ENCODE assay signal across 27 mouse cellular contexts in genomic region chr6:41582189-41582588, GRCm38 (mm10). TPM values are rescaled to one million over a fixed set of nuclear protein-coding genes. Genes with fewer than 3 reads are reported as not detected.
DNase-seq lines count a peak whose midpoint lies in the region; ATAC-seq and TF ChIP-seq lines count a peak whose summit lies in the region.
"Had no signal": no experiment of that assay in that cellular context is flagged by ENCODE, and none has a peak within 500 bp of the region (broad histone marks: within the 10 kb centered on the region; RNA-seq: fewer than 3 reads in every experiment).

No protein-coding gene starts in this region.

- H3K79me2 ChIP-seq in C2C12 (ENCODE audit: control insufficient read depth, insufficient read depth) = no peaks in the 10 kb centered on the region
- no peaks in the 10 kb centered on the region for H3K79me2 ChIP-seq in myocyte (ENCODE audit: control insufficient read depth, insufficient read depth)

- WGBS in forebrain, embryonic 12.5 days = 85% methylated on average over 1 of the region's 1 CpGs

- no peaks in the 10 kb centered on the region for H3K4me1 ChIP-seq in forebrain, embryonic 12.5 days

- no peak overlapping the region for H3K4me2 ChIP-seq in myocyte (ENCODE audit: low read depth)
- H3K4me2 ChIP-seq in forebrain, embryonic 12.5 days = no peak overlapping the region

- DNase-seq in 3T3-L1 (ENCODE audit: low read depth, low spot score) = peak; percentile 73
- DNase-seq in Muller cell, postnatal 12 days (ENCODE audit: inconsistent ontology term) = peak; percentile 43
- no peak for DNase-seq in kidney, adult 11 months
- DNase-seq in adrenal gland, postnatal 14 days = no peak
- no peak for DNase-seq in adrenal gland, postnatal 10 days
- DNase-seq: adrenal gland, adult 2 months; adrenal gland, adult 8-10 months; adrenal gland, postnatal 25 days; adrenal gland, postnatal 36 days; B cell, adult 2 months; cerebellum, adult 11 months; cerebellum, adult 11-12 months; cerebellum, adult 18-20 months; cerebellum, adult 2 months; cerebellum, adult 8-10 months; cerebellum, adult 9-10 months; cerebellum, adult 9-11 months had no signal

- no peak for TF ChIP-seq CTCF in C2C12 (IDR thresholded peaks at IDR 0.05; ENCODE audit: control insufficient read depth, insufficient read depth, insufficient read length)

- no peaks in the 10 kb centered on the region for H3K36me3 ChIP-seq in C2C12 (ENCODE audit: control insufficient read depth, insufficient read depth)
- H3K36me3 ChIP-seq in myocyte (ENCODE audit: control insufficient read depth, insufficient read depth) = no peaks in the 10 kb centered on the region
- H3K36me3 ChIP-seq in forebrain, embryonic 12.5 days (replicated peaks) = no peaks in the 10 kb centered on the region
- H3K36me3 ChIP-seq: G1E had no signal

- no peaks in the 10 kb centered on the region for H3K27me3 ChIP-seq in C2C12 (ENCODE audit: control insufficient read depth, insufficient read depth, insufficient read length)
- H3K27me3 ChIP-seq in myocyte (ENCODE audit: control insufficient read depth, insufficient read depth, insufficient read length) = no peaks in the 10 kb centered on the region
- H3K27me3 ChIP-seq in forebrain, embryonic 12.5 days = 0 out of 2 replicates have a peak, but pooled peaks cover 2% of the 10 kb centered on the region
- H3K27me3 ChIP-seq: CH12.LX, Patski had no signal

- no peak overlapping the region for H3K9ac ChIP-seq in forebrain, embryonic 12.5 days

- TF ChIP-seq POLR2A in myocyte (IDR thresholded peaks at IDR 0.05; ENCODE audit: insufficient read length, low read depth) = no peak

- H3K4me3 ChIP-seq in C2C12 (ENCODE audit: insufficient read depth, poor library complexity, severe bottlenecking) (no peak overlapping the region), myocyte (no peak overlapping the region)
- no peak overlapping the region for H3K4me3 ChIP-seq in forebrain, embryonic 12.5 days (replicated peaks)

- H3K79me3 ChIP-seq in C2C12 (ENCODE audit: low read depth) = no peaks in the 10 kb centered on the region

- H3K9me3 ChIP-seq in forebrain, embryonic 12.5 days = no peaks in the 10 kb centered on the region
- H3K9me3 ChIP-seq: G1E had no signal

- H3ac ChIP-seq in C2C12 (ENCODE audit: control insufficient read depth, insufficient read length, low read depth) (no peak overlapping the region), myocyte (ENCODE audit: control insufficient read depth, insufficient read length) (no peak overlapping the region)

- ATAC-seq in forebrain, embryonic 12.5 days (ENCODE audit: low FRiP score) = no peak
- ATAC-seq: activated CD4-positive, CD25-positive, alpha-beta regulatory T cell, adult 4 months; CD4-positive, CD25-positive, alpha-beta regulatory T cell, adult 4 months; Patski had no signal

- H3K27ac ChIP-seq in forebrain, embryonic 12.5 days = no peak overlapping the region

TF ChIP-seq in C2C12, 6 proteins besides CTCF, POLR2A, EP300 and RAD21:
- TF ChIP-seq MAX (IDR thresholded peaks at IDR 0.05) = no peak
- TF ChIP-seq CEBPB (IDR thresholded peaks at IDR 0.05; ENCODE audit: low read depth) = peak; percentile 17
TF ChIP-seq in C2C12: peak in this region for 1.

TF ChIP-seq in myocyte, 11 proteins besides CTCF, POLR2A, EP300 and RAD21:
- no peak for TF ChIP-seq POLR2AphosphoS2 (IDR thresholded peaks at IDR 0.05; ENCODE audit: insufficient read length, low read depth)
- no peak for TF ChIP-seq TCF3 (IDR thresholded peaks at IDR 0.05; ENCODE audit: insufficient read length, low read depth)
- 0 out of 2 replicates have a peak, but pooled peaks have one; percentile 51 for TF ChIP-seq CEBPB (IDR thresholded peaks at IDR 0.05; ENCODE audit: insufficient read depth, poor library complexity, severe bottlenecking)
- TF ChIP-seq USF1 (IDR thresholded peaks at IDR 0.05; ENCODE audit: low read depth) = no peak

RNA-seq across cellular contexts. Expression of gene Ephb6, which starts 23.1 kb away (rescaled TPM):
- 13.0 TPM for polyA plus RNA-seq in C2C12 (2012; fragmentation: generic; extraction: Trizol)
- polyA plus RNA-seq in myocyte (2012; fragmentation: generic; extraction: Trizol) = 49.6 TPM
- total RNA-seq in adrenal gland, postnatal 14 days (2021) = 13.5 and 15.7 TPM in 2 replicates
- 17.7 and 18.4 TPM in 2 replicates for polyA plus RNA-seq in forebrain, embryonic 12.5 days (2016; fragmentation: Nextera tagmentation; extraction: Ambion mirVana)
- 10 to 100 TPM in 1 of 2 experiments, 1 to 10 TPM in 1; 8.8 to 17.4 TPM for total RNA-seq in adrenal gland, postnatal 10 days (2021)
- total RNA-seq: CH12.LX had no signal

RNA-seq across cellular contexts. Expression of gene Trpv6, which starts 54.0 kb away (rescaled TPM):
- polyA plus RNA-seq in C2C12 (2012; fragmentation: generic; extraction: Trizol) (0.09 TPM), myocyte (2012; fragmentation: generic; extraction: Trizol) (0.25 TPM)
- not detected in 2 replicates for total RNA-seq in adrenal gland, postnatal 14 days (2021)
- polyA plus RNA-seq in forebrain, embryonic 12.5 days (2016; fragmentation: Nextera tagmentation; extraction: Ambion mirVana) = 0.31 and 0.52 TPM in 2 replicates
- not detected for total RNA-seq in adrenal gland, postnatal 10 days (2021)
- total RNA-seq: adrenal gland, adult 18-20 months; adrenal gland, adult 2 months; adrenal gland, postnatal 25 days; adrenal gland, postnatal 36 days; CH12.LX; MEL had no signal
- polyA plus RNA-seq: adrenal gland, adult 2 months; G1E had no signal

Comparison
In these comparisons a context has a peak if more than half of its experiments do, and no peak if none do; other contexts are left out.
1. DNase-seq: peak in 3T3-L1 (single experiment) and Muller cell, postnatal 12 days (single experiment); none in kidney, adult 11 months (single experiment), adrenal gland, postnatal 14 days (single experiment) and adrenal gland, postnatal 10 days (single experiment).